Mouse (Mus musculus) heart, embryonic 16.5 days (tissue): ENCODE results near the gene Caly. TPM values are rescaled to one million over a fixed set of nuclear protein-coding genes. Genes with fewer than 3 reads are reported as not detected.
A peak's percentile ranks its signal among the peaks of the same experiment; 100 is the strongest.

Source experiments
- ATAC-seq: fragments of 200-750 bp; cut with Nextera tagmentation; replicated peaks from 2 replicates; pipeline ENCODE4 v1.8.0; 2017; ENCODE audit warnings: moderate number of reproducible peaks; ENCODE audit not compliant: insufficient read depth, low FRiP score; ENCODE audit errors: extremely low read depth
- H3K27ac ChIP-seq: fragments of 300-500 bp; sonication (generic); 2 replicates; pipeline ENCODE4 v1.5.1; 2014; ENCODE audit warnings: mild to moderate bottlenecking, low read length, control low read depth, moderate library complexity
- H3K27me3 ChIP-seq: fragments of 300-500 bp; sonication (generic); 2 replicates; pipeline ENCODE4 v1.6.1; 2014; ENCODE audit warnings: low read length, mixed read lengths; ENCODE audit not compliant: control insufficient read depth, insufficient read depth
- H3K36me3 ChIP-seq: fragments of 300-500 bp; sonication (generic); 2 replicates; pipeline ENCODE4 v1.6.1; 2014; ENCODE audit not compliant: control insufficient read depth, insufficient read depth
- H3K4me1 ChIP-seq: fragments of 300-500 bp; sonication (generic); 2 replicates; pipeline ENCODE4 v1.6.1; 2014; ENCODE audit warnings: low read length, mixed read lengths; ENCODE audit not compliant: control insufficient read depth, insufficient read depth
- H3K4me2 ChIP-seq: fragments of 300-500 bp; sonication (generic); 2 replicates; pipeline ENCODE4 v1.6.1; 2014; ENCODE audit warnings: low read depth, mild to moderate bottlenecking, control low read depth, low read length
- H3K4me3 ChIP-seq: fragments of 300-500 bp; sonication (generic); 2 replicates; pipeline ENCODE4 v1.5.1; 2014; ENCODE audit warnings: mild to moderate bottlenecking, control low read depth, low read length
- H3K9ac ChIP-seq: fragments of 300-500 bp; sonication (generic); 2 replicates; pipeline ENCODE4 v1.6.1; 2014; ENCODE audit warnings: low read length, control low read depth
- H3K9me3 ChIP-seq: fragments of 300-500 bp; sonication (generic); replicated peaks from 2 replicates; pipeline ENCODE4 v1.6.1; 2016; ENCODE audit warnings: low read length; ENCODE audit not compliant: control insufficient read depth
- WGBS: fragments of 180-500 bp; shearing (Covaris S2); extraction: QIAGEN DNeasy Blood & Tissue Kit; methylation state at CpG from one replicate; pipeline ENCODE4 v1.1.7; 2014; 5-methylcytosine and 5-hydroxymethylcytosine counted together
- polyA plus RNA-seq: library from polyadenylated mRNA; unstranded; fragments of >200 nt; fragmentation: Nextera tagmentation; extraction: Ambion mirVana; gene quantifications from 2 replicates; pipeline ENCODE4 v1.2.1, GENCODE M21; 2015

Gene Caly
- polyA plus RNA-seq, 1 experiment from 2014 or later, result 0.66 TPM

GRCm38 (mm10) chr7:140070042-140070711 is 12.2 kb downstream of the Caly start:
- H3K4me3 ChIP-seq, result peak overlapping the region; percentile 42
- H3K27me3 ChIP-seq, result peaks cover 28% of the 10 kb centered on the region
- peak overlapping the region; percentile 68 for H3K4me2 ChIP-seq
- 31% methylated on average over 35 of the region's 39 CpGs for WGBS
- no peak overlapping the region for H3K27ac ChIP-seq
- no peaks in the 10 kb centered on the region for H3K4me1 ChIP-seq
- peak overlapping the region; percentile 67 for H3K9ac ChIP-seq
- no peak for ATAC-seq
- H3K36me3 ChIP-seq, result no peaks in the 10 kb centered on the region
- H3K9me3 ChIP-seq, result no peaks in the 10 kb centered on the region

DNA sequence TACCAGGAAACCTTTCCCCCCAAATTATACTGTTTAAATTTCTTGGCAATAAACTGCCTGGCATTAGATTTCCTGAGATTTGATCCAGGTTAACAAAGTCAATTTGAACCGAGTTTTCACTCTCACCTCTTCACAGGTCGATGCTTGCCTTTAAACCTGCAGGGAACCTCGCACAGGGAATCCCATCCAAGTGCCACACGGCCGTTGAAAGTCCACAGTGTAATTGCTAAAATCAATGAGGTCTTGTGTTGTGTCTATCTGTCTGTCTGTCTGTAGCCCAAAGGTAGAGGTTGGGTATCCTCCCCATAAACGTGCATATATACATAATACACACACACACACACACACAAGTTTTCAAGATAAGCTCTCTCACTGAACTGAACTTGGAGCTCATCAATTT is 15.0 kb downstream of the Caly start:
- no peak for ATAC-seq
- no peak overlapping the region for H3K4me2 ChIP-seq
- H3K4me1 ChIP-seq, result no peaks in the 10 kb centered on the region
- no peak overlapping the region for H3K27ac ChIP-seq
- H3K36me3 ChIP-seq, result no peaks in the 10 kb centered on the region
- 56% methylated on average over 6 of the region's 6 CpGs for WGBS
- peaks cover 49% of the 10 kb centered on the region for H3K27me3 ChIP-seq
- H3K4me3 ChIP-seq, result no peak overlapping the region
- no peak overlapping the region for H3K9ac ChIP-seq
- H3K9me3 ChIP-seq, result no peaks in the 10 kb centered on the region

DNA sequence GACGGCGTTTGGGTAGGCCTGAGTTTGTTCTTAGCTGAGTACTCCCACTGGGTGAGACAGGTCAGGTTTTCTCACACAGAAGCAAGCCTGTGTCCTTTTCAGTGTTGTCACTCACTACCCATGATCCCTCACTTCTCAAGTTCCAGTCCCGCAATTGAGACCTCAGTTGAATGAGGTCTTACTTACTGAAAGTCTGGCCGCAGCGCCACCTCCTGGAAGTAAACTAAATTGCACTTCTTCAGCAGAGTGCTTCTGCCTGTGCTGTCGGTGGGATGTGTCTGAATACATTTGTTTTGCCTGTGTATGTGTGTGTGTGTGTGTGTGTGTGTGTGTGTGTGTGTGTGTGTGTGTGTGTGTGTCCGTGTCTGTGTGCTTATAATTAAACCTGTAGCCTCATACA is 19.3 kb downstream of the Caly start:
- 0 out of 2 replicates have a peak, but pooled peaks cover 3% of the 10 kb centered on the region for H3K4me1 ChIP-seq
- H3K36me3 ChIP-seq, result no peaks in the 10 kb centered on the region
- H3K27ac ChIP-seq, result no peak overlapping the region
- H3K4me3 ChIP-seq, result no peak overlapping the region
- ATAC-seq, result no peak
- H3K27me3 ChIP-seq, result peaks cover 81% of the 10 kb centered on the region
- WGBS, result 27% methylated on average over 7 of the region's 7 CpGs
- no peak overlapping the region for H3K9ac ChIP-seq
- no peaks in the 10 kb centered on the region for H3K9me3 ChIP-seq
- H3K4me2 ChIP-seq, result no peak overlapping the region

DNA sequence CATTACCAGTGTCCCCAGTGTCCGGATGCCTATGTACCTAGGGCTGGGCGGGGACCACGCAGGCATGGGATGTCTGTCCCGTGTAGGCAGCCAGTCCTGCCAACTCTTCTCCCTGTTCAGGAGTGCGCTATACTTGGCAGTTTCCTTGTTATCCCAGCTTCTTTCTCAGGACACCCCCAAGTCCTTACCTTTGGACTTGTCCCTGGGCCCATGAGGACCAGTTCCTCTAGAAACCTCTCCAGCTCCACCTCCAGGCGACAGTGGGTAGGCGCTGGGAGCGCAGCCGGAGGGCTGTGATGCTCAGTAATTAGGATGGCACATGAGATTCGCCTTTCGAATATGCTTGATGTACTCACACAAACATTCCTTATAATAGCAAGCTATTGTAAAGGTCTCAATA is 20.0 kb downstream of the Caly start:
- H3K36me3 ChIP-seq, result no peaks in the 10 kb centered on the region
- no peak overlapping the region for H3K4me2 ChIP-seq
- H3K9ac ChIP-seq, result no peak overlapping the region
- 15% methylated on average over 11 of the region's 11 CpGs for WGBS
- no peaks in the 10 kb centered on the region for H3K9me3 ChIP-seq
- no peak overlapping the region for H3K27ac ChIP-seq
- no peak overlapping the region for H3K4me3 ChIP-seq
- H3K4me1 ChIP-seq, result 0 out of 2 replicates have a peak, but pooled peaks cover 5% of the 10 kb centered on the region
- no peak for ATAC-seq
- H3K27me3 ChIP-seq, result peaks cover 83% of the 10 kb centered on the region

DNA sequence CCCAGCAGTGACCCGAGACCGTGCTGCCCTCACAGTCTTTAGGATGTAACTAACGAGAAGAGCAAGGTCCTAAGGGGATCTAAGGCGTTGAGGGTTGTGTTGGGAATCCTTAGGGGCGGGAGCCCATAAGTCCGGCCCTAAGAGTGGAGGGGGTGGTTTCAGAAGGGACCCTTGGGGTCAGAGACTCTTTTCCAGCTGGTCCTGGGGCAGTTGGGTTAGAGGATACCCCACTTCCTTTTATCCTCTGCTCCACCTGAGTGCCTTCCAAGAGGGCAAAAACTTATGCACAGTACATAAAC is 20.6 kb downstream of the Caly start:
- Histone ChIP-seq H3K36me3 (no peaks in the 10 kb centered on the region), H3K4me1 (0 out of 2 replicates have a peak, but pooled peaks cover 5% of the 10 kb centered on the region), H3K27ac (no peak overlapping the region), H3K27me3 (peaks cover 88% of the 10 kb centered on the region), H3K4me2 (peak overlapping the region; percentile 57; the same call in 1 of the 2 replicates), H3K9me3 (no peaks in the 10 kb centered on the region), H3K4me3 (peak overlapping the region; percentile 37; the same call in 1 of the 2 replicates), H3K9ac (no peak overlapping the region)
- no peak for ATAC-seq
- 3% methylated on average over 6 of the region's 6 CpGs for WGBS

- peak overlapping the region; percentile 57 for H3K4me2 ChIP-seq
- 0 out of 2 replicates have a peak, but pooled peaks cover 5% of the 10 kb centered on the region for H3K4me1 ChIP-seq
- peak overlapping the region; percentile 37 for H3K4me3 ChIP-seq
- H3K27me3 ChIP-seq, result peaks cover 94% of the 10 kb centered on the region
- H3K27ac ChIP-seq, result no peak overlapping the region
- H3K36me3 ChIP-seq, result no peaks in the 10 kb centered on the region
- no peaks in the 10 kb centered on the region for H3K9me3 ChIP-seq
- no peak overlapping the region for H3K9ac ChIP-seq
- no peak for ATAC-seq
- under 1% methylated on average over 46 of the region's 47 CpGs for WGBS
These were observed 21.2 kb downstream of the Caly start for GRCm38 (mm10) chr7:140060936-140061831.

GRCm38 (mm10) chr7:140059601-140060000 is 22.7 kb downstream of the Caly start:
- no peaks in the 10 kb centered on the region for H3K36me3 ChIP-seq
- H3K9ac ChIP-seq, result no peak overlapping the region
- WGBS, result 26% methylated on average over 4 of the region's 4 CpGs
- no peak overlapping the region for H3K27ac ChIP-seq
- peaks cover 92% of the 10 kb centered on the region for H3K27me3 ChIP-seq
- 0 out of 2 replicates have a peak, but pooled peaks cover 5% of the 10 kb centered on the region for H3K4me1 ChIP-seq
- H3K4me2 ChIP-seq, result no peak overlapping the region
- ATAC-seq, result no peak
- H3K4me3 ChIP-seq, result no peak overlapping the region
- H3K9me3 ChIP-seq, result no peaks in the 10 kb centered on the region

DNA sequence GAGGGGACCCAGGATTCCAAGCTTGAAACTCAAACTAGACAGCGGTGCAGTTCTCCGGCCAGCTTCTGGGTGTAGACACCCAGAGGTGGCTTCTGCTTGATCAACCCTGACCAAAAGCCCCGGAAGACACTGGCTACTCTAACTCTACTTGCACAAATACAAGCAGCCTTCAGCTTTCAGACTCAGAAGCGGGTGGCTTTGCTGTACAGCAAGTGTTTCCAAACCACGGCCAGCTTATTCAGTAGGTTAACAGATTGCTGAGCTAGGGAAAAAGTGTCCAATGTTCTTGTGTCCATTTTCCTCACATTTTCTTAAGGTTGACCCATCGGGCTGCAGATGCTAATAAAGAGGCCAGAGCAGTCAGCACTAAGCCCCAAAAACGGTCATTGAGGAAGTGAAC is 23.8 kb downstream of the Caly start:
- ATAC-seq, result no peak
- Histone ChIP-seq H3K9ac (peak overlapping the region; percentile 64; the same call in 1 of the 2 replicates), H3K4me1 (0 out of 2 replicates have a peak, but pooled peaks cover 5% of the 10 kb centered on the region), H3K9me3 (no peaks in the 10 kb centered on the region), H3K36me3 (no peaks in the 10 kb centered on the region), H3K27ac (no peak overlapping the region), H3K4me2 (peak overlapping the region; percentile 82), H3K27me3 (peaks cover 86% of the 10 kb centered on the region), H3K4me3 (peak overlapping the region; percentile 54)
- WGBS, result 23% methylated on average over 7 of the region's 7 CpGs
